Comparison of ENCODE assay signal across 13 mouse cellular contexts in the genomic region with DNA sequence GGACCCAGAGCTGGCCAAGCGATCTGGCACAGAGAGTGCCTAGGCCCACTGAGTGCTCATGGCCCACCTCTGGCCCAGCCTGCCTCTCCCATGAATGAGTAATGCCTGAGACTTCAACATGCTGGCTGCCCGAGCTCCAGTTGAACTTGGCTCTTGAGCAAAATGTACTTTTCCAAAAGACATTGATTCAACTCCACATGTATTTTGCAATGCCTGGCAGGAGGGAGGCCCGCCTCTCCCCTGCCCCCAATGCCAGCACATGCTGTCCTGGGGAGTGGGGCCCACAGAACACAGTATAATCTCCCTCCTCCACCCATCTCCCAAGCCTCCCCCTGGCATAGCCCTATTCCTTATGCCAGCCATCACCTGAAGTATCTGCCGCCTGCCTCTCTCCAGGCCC. TPM values are rescaled to one million over a fixed set of nuclear protein-coding genes. Genes with fewer than 3 reads are reported as not detected.
A peak's percentile ranks its signal among the peaks of the same experiment; 100 is the strongest.
DNase-seq lines count a peak whose midpoint lies in the region; ATAC-seq and TF ChIP-seq lines count a peak whose summit lies in the region.
"Had no signal": no experiment of that assay in that cellular context is flagged by ENCODE, and none has a peak within 500 bp of the region (broad histone marks: within the 10 kb centered on the region; RNA-seq: fewer than 3 reads in every experiment).

No protein-coding gene starts in this region.

- 66% methylated on average over 4 of the region's 4 CpGs for WGBS in heart, postnatal 0 days
- 92% methylated on average over 4 of the region's 4 CpGs for WGBS in forebrain, embryonic 14.5 days

- no peak for TF ChIP-seq EP300 in heart, postnatal 0 days (IDR thresholded peaks at IDR 0.05; ENCODE audit: low read depth)

- peak; percentile 87 to 92 for DNase-seq in adrenal gland, adult (ENCODE audit: inconsistent age in 2 of 2, low spot score in 1 of 2)
- DNase-seq in adrenal gland, postnatal 4 days (ENCODE audit: low spot score in 2 of 2): no peak
- DNase-seq in ovary, postnatal 36 days (ENCODE audit: low spot score): peak; percentile 33
- DNase-seq in ovary, postnatal 10 days (ENCODE audit: low spot score): no peak
- no peak for DNase-seq in heart, postnatal 0 days (ENCODE audit: low spot score)
- no peak for DNase-seq in forebrain, embryonic 14.5 days (ENCODE audit: low spot score)
- DNase-seq in left cerebral cortex, adult 11 months (ENCODE audit: low spot score): no peak
- DNase-seq: kidney, adult 9 months; spleen, adult 18-20 months; thymus, postnatal 4 days had no signal

- H3K4me1 ChIP-seq in heart, postnatal 0 days (ENCODE audit: control insufficient read depth, insufficient read depth): peaks cover 43% of the 10 kb centered on the region
- peaks cover 9% of the 10 kb centered on the region; the same call in 1 of the 2 replicates for H3K4me1 ChIP-seq in forebrain, embryonic 14.5 days (ENCODE audit: control insufficient read depth, insufficient read depth, low read length)

- peak overlapping the region; percentile 99 for H3K27ac ChIP-seq in heart, postnatal 0 days (ENCODE audit: low read depth)
- no peak overlapping the region for H3K27ac ChIP-seq in forebrain, embryonic 14.5 days (ENCODE audit: low read depth, low read length)
- H3K27ac ChIP-seq: midbrain, embryonic 10.5 days; neural tube, embryonic 13.5 days had no signal

- TF ChIP-seq CTCF in heart, postnatal 0 days (IDR thresholded peaks at IDR 0.05; ENCODE audit: low read depth): no peak

- TF ChIP-seq POLR2A in myocyte (IDR thresholded peaks at IDR 0.05; ENCODE audit: insufficient read length, low read depth): no peak

- no peaks in the 10 kb centered on the region for H3K36me3 ChIP-seq in heart, postnatal 0 days (replicated peaks; ENCODE audit: control insufficient read depth, insufficient read depth, low read length)
- H3K36me3 ChIP-seq in myocyte (ENCODE audit: control insufficient read depth, insufficient read depth): no peaks in the 10 kb centered on the region
- H3K36me3 ChIP-seq in forebrain, embryonic 14.5 days (ENCODE audit: control insufficient read depth, insufficient read depth, low read length): peaks cover 6% of the 10 kb centered on the region; the same call in 1 of the 2 replicates

- no peaks in the 10 kb centered on the region for H3K27me3 ChIP-seq in heart, postnatal 0 days (ENCODE audit: control insufficient read depth, insufficient read depth, low read length)
- no peaks in the 10 kb centered on the region for H3K27me3 ChIP-seq in myocyte (ENCODE audit: control insufficient read depth, insufficient read depth, insufficient read length)
- H3K27me3 ChIP-seq in forebrain, embryonic 14.5 days (replicated peaks; ENCODE audit: control insufficient read depth, insufficient read depth, low read length): no peaks in the 10 kb centered on the region
- H3K27me3 ChIP-seq: neural tube, embryonic 13.5 days had no signal

- H3K9ac ChIP-seq in heart, postnatal 0 days (replicated peaks; ENCODE audit: low read depth, low read length): no peak overlapping the region
- H3K9ac ChIP-seq in forebrain, embryonic 14.5 days (ENCODE audit: low read length): no peak overlapping the region
- H3K9ac ChIP-seq: neural tube, embryonic 13.5 days had no signal

- H3K79me2 ChIP-seq in myocyte (ENCODE audit: control insufficient read depth, insufficient read depth): peaks cover 23% of the 10 kb centered on the region

- H3ac ChIP-seq in myocyte (ENCODE audit: control insufficient read depth, insufficient read length): no peak overlapping the region

- H3K9me3 ChIP-seq in heart, postnatal 0 days (replicated peaks; ENCODE audit: control insufficient read depth, low read length): no peaks in the 10 kb centered on the region
- no peaks in the 10 kb centered on the region for H3K9me3 ChIP-seq in forebrain, embryonic 14.5 days (replicated peaks; ENCODE audit: control insufficient read depth, low read length)
- H3K9me3 ChIP-seq: midbrain, embryonic 10.5 days; neural tube, embryonic 13.5 days had no signal

- H3K4me3 ChIP-seq in heart, postnatal 0 days (ENCODE audit: low read depth, low read length): no peak overlapping the region
- H3K4me3 ChIP-seq in myocyte: no peak overlapping the region
- H3K4me3 ChIP-seq in forebrain, embryonic 14.5 days (ENCODE audit: low read depth, low read length): no peak overlapping the region
- H3K4me3 ChIP-seq: midbrain, embryonic 10.5 days; neural tube, embryonic 13.5 days had no signal

- ATAC-seq in heart, postnatal 0 days (ENCODE audit: insufficient read depth, low read depth): no peak
- ATAC-seq in forebrain, embryonic 14.5 days: no peak

- H3K4me2 ChIP-seq in heart, postnatal 0 days (ENCODE audit: low read depth, low read length): no peak overlapping the region
- no peak overlapping the region for H3K4me2 ChIP-seq in myocyte (ENCODE audit: low read depth)
- no peak overlapping the region for H3K4me2 ChIP-seq in forebrain, embryonic 14.5 days (ENCODE audit: low read length)
- H3K4me2 ChIP-seq: neural tube, embryonic 13.5 days had no signal

TF ChIP-seq in myocyte, 11 proteins besides CTCF, POLR2A, EP300 and RAD21:
- TF ChIP-seq MYOD1 (IDR thresholded peaks at IDR 0.05; ENCODE audit: control insufficient read depth in 1 of 3, insufficient read length in 2 of 3, low read depth in 2 of 3): no peak
- TF ChIP-seq CEBPB (IDR thresholded peaks at IDR 0.05; ENCODE audit: insufficient read depth, poor library complexity, severe bottlenecking): peak; percentile 37; the same call in 1 of the 2 replicates
- no peak for TF ChIP-seq REST (IDR thresholded peaks at IDR 0.05; ENCODE audit: insufficient read depth, insufficient read length)
- TF ChIP-seq MAX (IDR thresholded peaks at IDR 0.05; ENCODE audit: low read depth): no peak
- no peak for TF ChIP-seq USF1 (IDR thresholded peaks at IDR 0.05; ENCODE audit: low read depth)
- no peak for TF ChIP-seq TCF3 (IDR thresholded peaks at IDR 0.05; ENCODE audit: insufficient read length, low read depth)
- no peak for TF ChIP-seq TCF12 (IDR thresholded peaks at IDR 0.05; ENCODE audit: insufficient read depth, poor library complexity, severe bottlenecking)

RNA-seq across cellular contexts. Expression of a gene that starts 30.6 kb away (rescaled TPM):
- total RNA-seq in adrenal gland, postnatal 4 days (2021): 10 to 100 TPM; 43.8 to 46.4 TPM
- total RNA-seq in heart, postnatal 0 days (2014; rRNA removed; ENCODE audit: low replicate concordance): 105 and 114 TPM in 2 replicates
- polyA plus RNA-seq in heart, postnatal 0 days (2015; fragmentation: Nextera tagmentation; extraction: Ambion mirVana): 23.1 and 24.0 TPM in 2 replicates
- 11.6 TPM for polyA plus RNA-seq in myocyte (2012; fragmentation: generic; extraction: Trizol)
- polyA plus RNA-seq in forebrain, embryonic 14.5 days (2014; fragmentation: Nextera tagmentation; extraction: Ambion mirVana): 58.4 and 66.0 TPM in 2 replicates

RNA-seq across cellular contexts. Expression of a gene that starts 31.2 kb away (rescaled TPM):
- total RNA-seq in adrenal gland, postnatal 4 days (2021): 100 to 1,000 TPM; 158 to 164 TPM
- total RNA-seq in heart, postnatal 0 days (2014; rRNA removed; ENCODE audit: low replicate concordance): 148 and 152 TPM in 2 replicates
- polyA plus RNA-seq in heart, postnatal 0 days (2015; fragmentation: Nextera tagmentation; extraction: Ambion mirVana): 50.8 and 53.3 TPM in 2 replicates
- 102 TPM for polyA plus RNA-seq in myocyte (2012; fragmentation: generic; extraction: Trizol)
- 126 and 134 TPM in 2 replicates for polyA plus RNA-seq in forebrain, embryonic 14.5 days (2014; fragmentation: Nextera tagmentation; extraction: Ambion mirVana)

Comparison
In these comparisons a context has a peak if more than half of its experiments do, and no peak if none do; other contexts are left out.
1. DNase-seq: peak in adrenal gland, adult (2 of 2) and ovary, postnatal 36 days (single experiment); none in adrenal gland, postnatal 4 days (0 of 2), ovary, postnatal 10 days (single experiment), heart, postnatal 0 days (single experiment), forebrain, embryonic 14.5 days (single experiment) and left cerebral cortex, adult 11 months (single experiment).